Mouse (Mus musculus) limb, embryonic 11.5 days (tissue): ENCODE results near the gene Kcnj10. TPM values are rescaled to one million over a fixed set of nuclear protein-coding genes. Genes with fewer than 3 reads are reported as not detected.

Experiments used
- ATAC-seq: fragments of 200-750 bp; cut with Nextera tagmentation; 2 replicates; pipeline ENCODE4 v1.8.0; 2017; ENCODE audit warnings: low read depth; ENCODE audit not compliant: insufficient number of reproducible peaks, low FRiP score, low TSS enrichment
- DNase-seq: peaks from one replicate; pipeline ENCODE4 v3.0.0-alpha.2; 2015; ENCODE audit warnings: low spot score
- H3K27ac ChIP-seq: fragments of 300-500 bp; sonication (generic); replicated peaks from 2 replicates; pipeline ENCODE4 v1.5.1; 2014; ENCODE audit warnings: low read depth, mild to moderate bottlenecking, low read length
- H3K27me3 ChIP-seq: fragments of 300-500 bp; sonication (generic); 2 replicates; pipeline ENCODE4 v1.6.1; 2014; ENCODE audit warnings: mild to moderate bottlenecking, low read length, mixed read lengths; ENCODE audit not compliant: control insufficient read depth, insufficient read depth
- H3K36me3 ChIP-seq: fragments of 300-500 bp; sonication (generic); 2 replicates; pipeline ENCODE4 v1.6.1; 2014; ENCODE audit warnings: mild to moderate bottlenecking, low read length, moderate library complexity, mixed read lengths; ENCODE audit not compliant: control insufficient read depth, insufficient read depth
- H3K4me1 ChIP-seq: fragments of 300-500 bp; sonication (generic); 2 replicates; pipeline ENCODE4 v1.6.1; 2014; ENCODE audit warnings: low read length, mixed read lengths; ENCODE audit not compliant: control insufficient read depth, insufficient read depth
- H3K4me2 ChIP-seq: fragments of 300-500 bp; sonication (generic); 2 replicates; pipeline ENCODE4 v1.6.1; 2014; ENCODE audit warnings: low read depth, mild to moderate bottlenecking, moderate library complexity; ENCODE audit not compliant: severe bottlenecking
- H3K4me3 ChIP-seq: fragments of 300-500 bp; sonication (generic); 2 replicates; pipeline ENCODE4 v1.5.1; 2014; ENCODE audit warnings: low read depth, low read length
- H3K9ac ChIP-seq: fragments of 300-500 bp; sonication (generic); 2 replicates; pipeline ENCODE4 v1.6.1; 2014; ENCODE audit warnings: mild to moderate bottlenecking, low read length
- H3K9me3 ChIP-seq: fragments of 300-500 bp; sonication (generic); 2 replicates; pipeline ENCODE4 v1.6.1; 2016; ENCODE audit warnings: low read length; ENCODE audit not compliant: control insufficient read depth
- WGBS: fragments of 180-500 bp; shearing (Covaris S2); extraction: QIAGEN DNeasy Blood & Tissue Kit; methylation state at CpG from one replicate; pipeline ENCODE4 v1.1.7; 2014; 5-methylcytosine and 5-hydroxymethylcytosine counted together
- polyA plus RNA-seq: library from polyadenylated mRNA; unstranded; fragments of >200 nt; fragmentation: Nextera tagmentation; extraction: Ambion mirVana; gene quantifications from 2 replicates; pipeline ENCODE4 v1.2.1, GENCODE M21; 2014

Gene Kcnj10
- polyA plus RNA-seq: 0.07 and 0.11 TPM in 2 replicates

DNA sequence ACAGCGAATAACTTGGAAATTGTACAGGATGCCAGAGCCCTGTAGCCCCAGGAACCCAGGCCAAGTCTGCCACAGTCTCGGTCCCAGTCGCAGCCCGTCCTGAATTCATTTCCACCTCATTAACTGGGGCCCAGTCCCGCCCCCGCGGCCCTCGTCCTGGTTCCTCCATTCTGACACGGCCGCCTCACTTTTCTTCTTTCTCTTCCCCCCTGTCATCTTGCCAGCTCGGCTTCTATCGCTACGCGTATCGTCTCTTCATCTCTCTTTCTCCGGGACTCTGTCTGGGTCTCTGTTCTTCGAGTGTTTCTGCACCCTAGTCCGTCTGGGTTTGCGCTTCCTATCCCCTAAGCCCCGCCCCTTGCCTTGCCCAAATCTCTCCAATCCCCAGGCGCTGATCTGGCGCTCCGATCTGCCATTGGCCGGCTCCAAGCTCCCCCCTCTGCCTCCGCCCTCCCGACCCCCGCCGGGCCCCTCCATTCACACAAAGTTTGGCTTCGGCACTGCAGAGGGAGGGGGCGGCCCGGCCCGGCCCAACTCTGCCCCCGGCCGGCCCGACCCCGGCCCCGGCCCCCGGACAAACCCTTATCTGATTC lies at the start of gene Kcnj10:
Gene Kcnj10, plus strand, starts transcription at position 482 of the 593 bp plus-strand sequence.
- H3K27me3 ChIP-seq: peaks cover 22% of the 10 kb centered on the region
- under 1% methylated on average over 38 of the region's 38 CpGs for WGBS
- H3K27ac ChIP-seq: no peak within 1 kb of the TSS
- ATAC-seq (peak; percentile 92), DNase-seq (peak; percentile 78)
- H3K4me2 ChIP-seq: peak within 1 kb of the TSS; percentile 56
- H3K36me3 ChIP-seq: no peaks in the 10 kb centered on the region
- H3K4me1 ChIP-seq: no peaks in the 10 kb centered on the region
- no peaks in the 10 kb centered on the region; the same call in 1 of the 2 replicates for H3K9me3 ChIP-seq
- no peak within 1 kb of the TSS for H3K9ac ChIP-seq
- peak within 1 kb of the TSS; percentile 30 for H3K4me3 ChIP-seq

DNA sequence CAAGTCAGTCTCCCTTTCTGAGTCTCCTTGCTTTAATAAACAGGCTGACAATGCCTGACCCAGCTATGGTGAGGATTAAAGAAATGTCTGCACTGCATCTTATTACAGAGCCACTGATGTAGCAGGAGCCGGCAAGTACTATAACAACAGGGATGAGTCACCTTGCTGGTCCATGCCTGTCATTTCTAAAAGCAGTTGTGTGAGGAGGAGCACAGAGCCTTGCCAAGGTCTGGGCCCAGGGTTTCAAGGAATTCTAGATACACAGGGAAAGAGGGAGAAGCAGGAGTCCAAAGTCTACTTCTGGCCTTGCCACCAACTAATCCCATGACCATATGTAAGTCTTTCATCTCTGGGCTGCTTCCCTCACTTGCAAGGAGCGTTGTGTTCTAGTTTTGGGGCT lies 48.1 kb upstream of the Kcnj10 start:
- H3K9ac ChIP-seq: no peak overlapping the region
- H3K4me3 ChIP-seq: no peak overlapping the region
- WGBS: 86% methylated on average over 2 of the region's 2 CpGs
- ATAC-seq: no peak
- no peaks in the 10 kb centered on the region for H3K27me3 ChIP-seq
- no peaks in the 10 kb centered on the region; the same call in 1 of the 2 replicates for H3K36me3 ChIP-seq
- H3K4me1 ChIP-seq: peaks cover 9% of the 10 kb centered on the region
- H3K27ac ChIP-seq: no peak overlapping the region
- H3K4me2 ChIP-seq: no peak overlapping the region
- H3K9me3 ChIP-seq: no peaks in the 10 kb centered on the region
- DNase-seq: no peak

DNA sequence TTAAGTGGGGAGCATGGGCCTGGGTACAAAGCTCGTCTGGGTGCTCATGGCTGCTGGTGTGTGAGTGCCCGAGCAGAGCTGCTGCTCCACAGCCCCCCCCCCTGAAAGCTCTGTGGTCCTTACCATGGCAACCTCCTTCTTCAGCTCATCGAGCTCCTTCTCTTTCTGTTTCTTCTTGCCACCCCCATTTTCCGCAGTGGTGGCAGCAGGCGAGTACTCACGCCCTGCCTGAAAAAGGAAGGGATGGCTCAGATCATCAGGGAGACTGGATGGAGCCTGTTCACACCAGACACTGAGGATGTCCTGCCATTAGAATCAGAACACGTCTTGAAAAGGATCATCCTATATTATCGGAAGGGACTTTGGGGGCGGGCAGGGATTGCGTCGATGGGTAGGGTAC lies 47.6 kb upstream of the Kcnj10 start:
- ATAC-seq: no peak
- Histone ChIP-seq H3K36me3 (no peaks in the 10 kb centered on the region; the same call in 1 of the 2 replicates), H3K9me3 (no peaks in the 10 kb centered on the region), H3K27ac (no peak overlapping the region), H3K4me3 (no peak overlapping the region), H3K27me3 (no peaks in the 10 kb centered on the region), H3K4me2 (no peak overlapping the region), H3K9ac (no peak overlapping the region), H3K4me1 (peaks cover 15% of the 10 kb centered on the region)
- DNase-seq: no peak
- WGBS: 95% methylated on average over 11 of the region's 11 CpGs

DNA sequence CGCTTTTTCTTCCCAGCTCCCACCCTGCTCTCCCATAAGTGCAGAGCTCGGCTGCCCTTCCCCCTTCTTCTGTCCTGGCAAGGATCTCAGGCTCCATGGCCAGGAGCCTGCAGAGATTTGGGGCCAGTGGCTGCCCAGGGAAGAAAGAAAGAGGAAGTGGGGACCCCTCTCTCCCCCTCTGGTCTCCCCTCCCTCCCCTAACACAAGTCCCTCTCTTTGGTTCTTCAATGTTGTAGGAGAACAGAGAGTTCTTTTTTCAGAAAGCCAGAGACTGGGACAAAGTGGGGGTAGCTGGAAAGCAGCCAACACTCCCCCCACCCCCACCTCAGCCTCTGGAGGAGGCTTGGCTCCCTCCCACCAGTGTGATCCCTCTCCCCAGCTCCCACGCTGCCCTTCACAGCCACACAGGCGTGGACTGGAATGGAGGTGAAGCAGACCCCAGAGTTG lies 45.2 kb upstream of the Kcnj10 start:
- H3K4me1 ChIP-seq: peaks cover 30% of the 10 kb centered on the region
- no peak overlapping the region for H3K9ac ChIP-seq
- DNase-seq (no peak), ATAC-seq (peak; percentile 42)
- no peak overlapping the region for H3K4me2 ChIP-seq
- H3K27ac ChIP-seq: peak overlapping the region; percentile 38
- no peaks in the 10 kb centered on the region for H3K27me3 ChIP-seq
- no peaks in the 10 kb centered on the region for H3K36me3 ChIP-seq
- no peaks in the 10 kb centered on the region for H3K9me3 ChIP-seq
- 50% methylated on average over 4 of the region's 4 CpGs for WGBS
- H3K4me3 ChIP-seq: no peak overlapping the region

DNA sequence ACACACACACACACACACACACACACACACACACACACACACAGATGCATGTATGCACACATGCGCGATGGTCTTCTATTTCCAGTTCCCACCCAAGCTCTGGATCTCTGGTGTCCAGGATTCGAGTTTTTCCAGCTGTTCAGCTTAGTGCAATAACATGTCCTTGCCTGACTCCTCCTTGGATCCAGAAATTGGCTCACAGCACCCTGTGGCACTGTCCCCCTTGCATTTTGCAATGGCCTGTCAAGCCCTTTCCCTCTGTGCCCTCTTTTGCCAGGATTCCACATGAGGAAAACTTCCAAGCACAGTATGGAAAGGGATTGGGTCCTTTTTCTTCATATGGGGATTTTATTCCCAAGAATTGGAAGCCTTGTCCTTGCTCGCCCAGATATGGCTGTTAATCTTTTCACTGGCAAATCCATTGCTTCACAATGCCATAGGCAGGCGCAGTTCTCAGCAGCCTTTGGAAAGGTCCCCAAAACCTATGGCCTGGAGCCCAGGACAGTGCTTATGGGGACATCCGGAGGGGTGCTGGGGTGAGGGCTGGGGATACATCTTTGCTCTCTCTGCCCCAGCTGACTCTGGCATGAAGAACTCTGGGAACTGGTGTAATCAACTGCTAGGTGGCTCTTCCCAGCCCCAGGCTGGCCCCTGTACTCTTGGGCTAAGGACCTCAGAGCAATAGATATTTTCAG lies 44.0 kb upstream of the Kcnj10 start:
- no peak for DNase-seq
- Histone ChIP-seq H3K27me3 (no peaks in the 10 kb centered on the region), H3K9me3 (no peaks in the 10 kb centered on the region), H3K9ac (no peak overlapping the region), H3K4me3 (0 out of 2 replicates have a peak overlapping the region, but pooled peaks have one; percentile 12), H3K4me1 (peaks cover 34% of the 10 kb centered on the region), H3K36me3 (no peaks in the 10 kb centered on the region), H3K27ac (peak overlapping the region; percentile 51; the same call in 1 of the 2 replicates), H3K4me2 (peak overlapping the region; percentile 39; the same call in 1 of the 2 replicates)
- 86% methylated on average over 6 of the region's 6 CpGs for WGBS
- no peak for ATAC-seq

DNA sequence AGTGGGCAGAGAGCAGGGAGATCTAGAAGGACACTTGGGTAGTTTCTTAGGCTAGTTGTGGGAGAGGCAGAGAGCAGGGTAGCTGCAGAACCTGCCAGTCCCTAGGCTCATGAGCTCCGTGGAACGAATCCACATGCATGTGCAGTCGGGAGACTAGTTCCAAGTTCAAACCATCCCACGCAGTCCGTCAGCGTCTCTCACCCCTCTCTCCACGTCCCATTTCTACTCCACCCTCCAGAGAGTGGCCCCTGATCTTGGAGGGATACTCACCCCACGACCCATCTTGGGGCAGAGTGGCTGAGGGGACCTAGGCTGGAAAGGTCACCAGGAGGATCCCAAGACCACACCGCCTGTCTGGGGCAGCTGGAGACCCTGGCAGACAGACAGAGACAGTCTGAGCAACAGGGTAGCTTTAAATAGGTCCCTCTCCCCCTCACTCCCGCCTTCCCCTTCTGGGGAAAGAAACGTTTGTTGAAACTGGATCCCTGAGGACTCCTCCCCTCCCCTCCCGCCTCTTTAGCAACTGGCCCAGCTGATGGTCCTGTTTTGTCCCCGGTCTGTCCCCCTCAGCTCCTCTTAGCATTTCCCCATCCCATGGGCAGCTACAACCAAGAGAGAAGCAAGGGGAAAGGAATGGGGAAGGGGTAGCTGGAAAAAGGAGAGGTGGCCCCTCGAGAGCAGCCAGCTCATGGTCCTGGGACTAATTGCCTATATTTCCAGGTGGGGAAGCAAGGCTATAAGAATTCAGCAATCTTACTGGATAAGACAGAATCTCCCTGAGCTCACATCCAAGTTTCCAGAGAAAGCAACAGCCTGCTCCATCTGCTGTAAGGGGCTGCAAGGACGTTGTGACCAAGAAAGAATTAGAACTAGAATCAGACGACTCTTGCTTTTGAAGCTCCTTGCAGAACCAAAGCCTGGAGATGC lies 43.1 kb upstream of the Kcnj10 start, which contains the start of gene Atp1a2:
Gene Atp1a2, minus strand, starts transcription at position 454 of the 927 bp plus-strand sequence.
- Histone ChIP-seq H3K36me3 (no peaks in the 10 kb centered on the region), H3K4me1 (peaks cover 34% of the 10 kb centered on the region), H3K27me3 (no peaks in the 10 kb centered on the region), H3K4me2 (peak within 1 kb of the TSS; percentile 39), H3K9ac (peak within 1 kb of the TSS; percentile 36; the same call in 1 of the 2 replicates), H3K9me3 (no peaks in the 10 kb centered on the region), H3K27ac (peak within 1 kb of the TSS; percentile 51), H3K4me3 (peak within 1 kb of the TSS; percentile 12; the same call in 1 of the 2 replicates)
- 4% methylated on average over 16 of the region's 16 CpGs for WGBS
- ATAC-seq: no peak; the same call in 1 of the 2 replicates
- peak; percentile 57 for DNase-seq

DNA sequence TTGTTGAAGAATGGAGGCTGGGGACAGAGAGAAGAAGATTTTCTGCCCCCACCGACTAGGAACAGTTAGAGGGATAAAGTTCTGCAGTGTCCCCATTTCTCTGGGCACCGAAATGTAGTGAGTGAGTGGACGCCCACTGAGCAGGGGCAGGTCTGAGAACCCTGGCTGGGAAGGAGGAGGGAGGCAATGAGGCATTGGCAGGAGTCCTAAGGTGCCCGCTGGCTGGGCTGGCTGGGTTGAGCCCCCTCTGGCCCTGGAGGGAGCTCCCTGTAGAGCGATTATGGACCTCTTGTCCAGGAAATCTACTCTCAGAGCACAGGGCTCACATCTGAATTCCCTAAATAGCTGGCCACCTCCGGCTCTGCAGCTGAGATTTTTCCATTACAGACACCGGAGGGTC lies 41.5 kb upstream of the Kcnj10 start:
- Histone ChIP-seq H3K9me3 (no peaks in the 10 kb centered on the region), H3K9ac (no peak overlapping the region), H3K36me3 (no peaks in the 10 kb centered on the region), H3K27me3 (no peaks in the 10 kb centered on the region), H3K4me1 (peaks cover 42% of the 10 kb centered on the region), H3K4me2 (no peak overlapping the region), H3K27ac (0 out of 2 replicates have a peak overlapping the region, but pooled peaks have one; percentile 10), H3K4me3 (no peak overlapping the region)
- WGBS: 51% methylated on average over 7 of the region's 7 CpGs
- DNase-seq (no peak), ATAC-seq (no peak)

DNA sequence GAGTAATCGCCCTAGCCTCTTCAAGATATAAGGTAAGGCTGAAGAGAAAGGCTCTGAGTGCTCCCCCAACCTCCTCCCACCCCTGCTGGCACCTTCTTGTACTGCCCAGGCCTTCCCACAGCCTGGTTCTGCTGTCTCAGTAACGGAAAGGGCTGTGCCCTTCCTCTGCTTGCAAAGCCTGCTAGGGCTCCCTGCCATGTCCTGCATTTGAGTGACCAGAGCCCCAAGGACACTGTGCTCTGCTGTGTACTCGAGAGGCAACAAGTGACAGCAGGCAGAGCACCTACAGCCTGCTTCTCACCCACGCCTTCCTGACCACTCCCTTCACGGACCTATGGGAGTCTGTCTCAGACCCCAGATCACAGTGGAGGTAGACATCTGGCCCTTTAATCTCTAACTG lies 40.8 kb upstream of the Kcnj10 start:
- Histone ChIP-seq H3K27ac (no peak overlapping the region), H3K27me3 (no peaks in the 10 kb centered on the region), H3K4me1 (peaks cover 40% of the 10 kb centered on the region), H3K9me3 (no peaks in the 10 kb centered on the region), H3K9ac (no peak overlapping the region), H3K36me3 (no peaks in the 10 kb centered on the region), H3K4me2 (no peak overlapping the region), H3K4me3 (no peak overlapping the region)
- DNase-seq (no peak), ATAC-seq (no peak)
- WGBS: 61% methylated on average over 5 of the region's 5 CpGs
